Mouse (Mus musculus): ENCODE measurements at regions not wholly inside any gene's neighbourhood (a gene's known extent, or its start where the extent isn't known, plus 50 kb on each side); places are given as distances from the start of the nearest gene placed in this dataset.

- no peak for DNase-seq
These were observed 225.8 kb upstream of the Vstm2b start for GRCm38 (mm10) chr7:40672348-40672747.

DNA sequence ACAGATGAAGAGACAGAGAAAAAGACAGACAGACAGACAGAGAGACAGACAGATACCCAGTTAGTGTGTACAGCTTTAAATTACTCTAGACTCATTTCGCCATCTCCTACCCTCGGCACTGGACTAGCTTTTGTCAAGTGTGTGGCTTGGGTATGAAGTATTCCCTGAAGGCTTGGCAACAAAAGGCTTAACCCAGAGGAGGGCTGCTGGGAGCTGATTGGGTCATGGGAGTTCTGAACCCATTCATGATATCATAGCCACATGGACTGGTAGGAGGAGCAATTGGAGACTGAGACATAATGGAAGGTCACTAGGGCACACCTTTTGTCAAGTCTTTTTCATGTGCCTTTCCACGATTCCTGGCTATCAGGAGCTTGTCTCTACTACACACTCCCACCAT lies 223.7 kb upstream of the Vstm2b start:
- no peak for DNase-seq

- DNase-seq: no peak
These were observed 220.5 kb upstream of the Vstm2b start for GRCm38 (mm10) chr7:40677601-40678000.

GRCm38 (mm10) chr7:40680567-40680966 lies 217.6 kb upstream of the Vstm2b start:
- no peak for DNase-seq

GRCm38 (mm10) chr7:40680993-40681392 lies 217.1 kb upstream of the Vstm2b start:
- no peak for DNase-seq

DNA sequence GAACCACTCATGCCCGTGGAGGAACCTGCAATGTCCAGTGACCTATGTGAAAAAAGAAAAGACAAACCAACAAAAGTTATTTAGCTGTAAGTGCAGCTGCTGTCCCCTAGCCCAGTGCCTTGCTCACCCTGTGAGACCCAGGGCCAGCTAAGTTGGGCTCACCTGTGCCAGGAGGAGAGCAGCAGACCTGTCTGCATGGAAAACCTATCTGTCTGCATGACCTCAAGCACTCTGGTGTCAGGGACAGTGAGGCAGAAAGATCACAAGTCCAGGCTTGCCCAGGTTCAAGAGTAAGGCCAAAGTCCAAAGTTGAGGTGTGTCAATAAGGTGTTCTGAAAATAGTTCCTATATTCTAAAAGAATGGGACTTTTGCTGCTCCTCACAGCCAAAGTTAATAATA lies 215.0 kb upstream of the Vstm2b start:
- no peak for DNase-seq

- no peak for DNase-seq
These were observed 214.5 kb upstream of the Vstm2b start for GRCm38 (mm10) chr7:40683641-40684040.

DNA sequence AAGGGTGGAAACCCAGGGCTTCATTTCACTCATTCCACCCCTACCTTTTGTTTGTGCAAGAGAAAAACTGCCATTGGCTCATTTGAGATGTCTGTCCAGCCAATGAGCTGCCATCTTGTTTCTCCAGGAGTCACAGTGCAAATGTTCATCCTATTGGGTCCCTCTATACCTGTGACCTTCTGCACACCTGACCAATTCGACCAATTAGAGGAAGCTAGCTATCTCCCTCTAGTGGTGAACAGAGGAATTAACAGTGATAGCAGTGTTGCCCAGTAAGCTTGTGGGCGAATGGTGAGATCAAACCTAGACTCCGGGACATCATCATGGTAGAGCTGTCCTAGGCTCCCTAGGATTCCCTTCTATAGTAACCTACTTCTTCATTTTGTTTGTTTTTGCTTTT lies 211.1 kb upstream of the Vstm2b start:
- no peak for DNase-seq

- no peak for DNase-seq
These were observed 209.6 kb upstream of the Vstm2b start for GRCm38 (mm10) chr7:40688546-40688945.

- DNase-seq: no peak
These were observed 204.4 kb upstream of the Vstm2b start for GRCm38 (mm10) chr7:40693755-40694154.

GRCm38 (mm10) chr7:40697551-40697950 lies 200.6 kb upstream of the Vstm2b start:
- no peak for DNase-seq

- no peak for DNase-seq
These were observed 199.8 kb upstream of the Vstm2b start for GRCm38 (mm10) chr7:40698309-40698708.

- no peak for DNase-seq
These were observed 198.5 kb upstream of the Vstm2b start for GRCm38 (mm10) chr7:40699633-40700032.

GRCm38 (mm10) chr7:40700656-40701055 lies 197.5 kb upstream of the Vstm2b start:
- DNase-seq: peak in 1 of 2 experiments; percentile 10

GRCm38 (mm10) chr7:40702191-40703045 lies 195.7 kb upstream of the Vstm2b start:
- peak; percentile 24 to 42 for DNase-seq

DNA sequence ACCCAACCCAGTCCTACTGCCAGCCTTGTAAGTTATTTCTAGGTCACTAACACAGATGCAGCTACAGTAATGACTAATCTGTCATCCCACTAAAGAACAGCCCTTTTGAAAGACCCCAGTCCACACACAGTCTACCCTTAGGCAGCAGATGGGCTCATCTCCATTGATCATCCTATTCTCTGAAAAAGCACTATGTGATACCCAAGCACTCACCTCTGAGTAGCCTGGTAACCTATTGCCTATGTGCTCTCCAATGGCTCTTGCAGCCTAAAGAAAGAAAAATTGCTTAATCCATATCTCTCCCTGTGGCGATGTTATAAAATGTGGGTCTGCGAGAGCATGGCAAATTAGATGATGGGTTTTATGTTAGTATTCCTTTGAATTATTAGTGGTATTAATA lies 189.9 kb upstream of the Vstm2b start:
- DNase-seq: no peak

- DNase-seq: peak in 1 of 2 experiments; percentile 17
These were observed 180.1 kb upstream of the Vstm2b start for GRCm38 (mm10) chr7:40717991-40718390.

- DNase-seq: no peak
These were observed 161.1 kb upstream of the Vstm2b start for GRCm38 (mm10) chr7:40736971-40737468.

GRCm38 (mm10) chr7:40737496-40737895 lies 160.6 kb upstream of the Vstm2b start:
- DNase-seq: no peak

DNA sequence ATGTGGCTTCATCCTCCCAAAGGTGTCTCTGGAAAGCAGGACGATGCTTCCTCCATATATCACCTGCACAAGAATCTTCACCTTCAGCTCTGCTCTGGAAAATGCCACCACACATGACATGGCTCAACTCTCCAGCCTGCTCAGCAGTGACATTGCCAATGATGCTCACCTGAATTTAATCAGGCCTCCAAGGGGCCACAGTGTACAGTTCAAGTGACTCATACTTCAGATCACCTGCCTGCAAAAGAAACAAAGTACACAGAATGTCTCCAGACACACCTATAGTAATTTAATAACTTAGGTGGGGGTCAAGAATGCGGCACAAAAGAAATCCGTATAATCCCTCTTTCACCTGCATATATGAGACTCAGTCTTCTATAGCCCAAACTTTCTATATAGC lies 160.0 kb upstream of the Vstm2b start:
- DNase-seq: no peak

GRCm38 (mm10) chr7:40742553-40743151 lies 155.5 kb upstream of the Vstm2b start:
- DNase-seq: peak in 1 of 2 experiments; percentile 17

DNA sequence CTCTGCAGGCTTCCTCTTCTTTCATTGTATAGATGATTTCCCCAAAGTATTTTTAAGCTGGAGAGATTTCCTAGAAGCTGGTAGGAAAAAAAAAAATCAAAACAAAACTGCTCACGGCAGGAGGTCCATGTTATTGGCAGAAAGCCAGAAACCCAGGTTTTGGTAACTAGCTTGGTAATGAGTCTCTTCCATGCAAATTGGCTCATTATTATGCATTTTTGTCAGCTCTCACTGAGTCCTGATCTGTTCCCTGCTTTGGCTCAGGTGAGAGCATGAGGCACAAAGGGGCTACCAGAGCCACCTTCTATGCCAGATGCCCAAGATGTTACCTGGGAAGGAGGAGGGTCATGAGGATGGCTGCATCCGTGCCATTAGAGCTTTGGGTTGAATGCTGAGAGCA lies 146.3 kb upstream of the Vstm2b start:
- peak; percentile 61 to 78 for DNase-seq

DNA sequence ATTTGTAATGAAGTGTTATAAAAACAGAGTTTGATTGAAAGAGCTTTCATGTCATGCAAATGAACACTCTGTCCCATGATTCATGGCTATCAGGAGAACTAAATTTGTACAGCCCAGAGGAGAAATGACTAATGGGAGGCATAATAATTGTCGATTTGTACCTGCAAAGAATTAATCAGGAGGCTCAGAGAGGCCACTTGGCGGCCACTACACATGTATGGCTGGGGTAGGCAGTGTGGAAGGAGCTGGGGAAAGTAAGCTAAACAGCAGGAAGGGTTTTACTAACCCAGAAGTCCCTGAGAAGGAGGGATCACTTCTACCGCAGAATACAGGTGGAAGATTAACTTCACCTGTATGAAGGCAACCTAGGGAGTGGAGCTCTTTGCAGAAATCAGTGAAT lies 145.9 kb upstream of the Vstm2b start:
- DNase-seq: no peak

- DNase-seq: no peak
These were observed 144.6 kb upstream of the Vstm2b start for GRCm38 (mm10) chr7:40753490-40753889.

Data from cerebellum, postnatal 14 days (tissue).